Mouse (Mus musculus) lung, postnatal 36 days (tissue): ENCODE measurements around the gene Rnf185.

Experiments used
- DNase-seq: peaks from one replicate; pipeline ENCODE4 v3.0.0; 2022; ENCODE audit warnings: mixed read lengths

Gene Rnf185

DNA sequence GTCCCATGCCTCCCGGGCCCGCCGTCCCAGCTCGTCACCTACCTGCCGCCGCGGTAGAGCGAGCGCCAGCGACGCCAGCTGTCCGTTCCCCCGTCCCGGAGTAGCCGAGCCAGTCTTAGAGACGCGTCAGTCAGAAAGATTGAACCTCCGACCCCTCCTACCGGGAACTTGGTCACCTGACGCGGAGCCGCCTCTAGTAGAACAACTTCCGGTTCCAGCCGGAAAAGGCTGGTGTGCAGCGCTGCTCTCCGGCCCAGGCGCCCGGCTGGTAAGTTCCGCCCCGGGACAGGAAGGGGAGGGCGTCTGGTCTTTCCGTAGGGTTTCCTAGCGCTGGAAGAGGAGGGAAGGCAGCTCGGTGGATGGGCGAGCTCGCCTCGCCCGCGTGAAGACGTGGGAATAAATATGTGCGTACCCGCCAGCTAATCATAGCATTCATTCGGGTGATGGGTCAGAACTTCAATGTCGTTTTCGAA is at the start of gene Rnf185:
Gene Rnf185 (minus strand): TSS at position 197 of the 473 bp plus-strand sequence.
- DNase-seq: peak; percentile 97

DNA sequence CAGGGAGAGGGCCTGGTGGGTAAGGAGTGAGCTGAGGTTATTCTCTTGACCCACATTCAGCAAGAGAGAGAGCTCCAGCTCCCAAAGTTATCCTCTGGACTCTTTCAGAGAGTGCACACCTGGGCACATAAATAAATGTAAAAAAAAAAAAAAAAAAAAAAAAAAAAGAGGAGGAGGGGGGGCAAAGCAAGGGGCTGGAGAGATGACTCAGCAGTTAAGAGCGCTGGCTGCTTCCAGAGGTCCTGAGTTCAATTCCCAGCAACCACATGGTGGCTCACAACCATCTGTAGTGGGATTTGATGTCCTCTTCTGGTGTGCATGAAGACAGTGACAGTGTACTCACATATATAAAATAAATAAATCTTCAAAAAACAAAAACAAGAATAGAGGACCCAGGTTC is 45.1 kb upstream of the Rnf185 start:
- no peak for DNase-seq

DNA sequence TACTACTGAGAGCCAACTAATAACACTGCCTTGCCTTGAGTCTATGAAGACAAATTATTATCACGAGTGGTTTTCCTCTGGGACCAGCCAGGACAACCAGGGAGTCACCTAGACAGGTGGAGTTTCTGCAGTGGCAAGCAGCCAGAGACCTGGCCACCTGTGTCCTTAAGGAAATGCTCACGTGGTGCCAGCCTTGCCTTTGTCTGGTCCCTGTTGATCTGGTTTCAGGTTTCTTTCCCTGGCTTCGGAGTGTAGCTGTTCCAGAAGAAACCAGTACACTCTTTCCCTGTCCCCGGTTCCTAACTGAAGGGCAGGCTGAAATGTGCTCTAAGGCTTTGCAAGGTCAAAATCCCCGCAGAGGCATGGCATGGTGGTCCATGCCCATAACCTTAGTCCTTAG is 44.6 kb upstream of the Rnf185 start:
- peak; percentile 66 for DNase-seq

DNA sequence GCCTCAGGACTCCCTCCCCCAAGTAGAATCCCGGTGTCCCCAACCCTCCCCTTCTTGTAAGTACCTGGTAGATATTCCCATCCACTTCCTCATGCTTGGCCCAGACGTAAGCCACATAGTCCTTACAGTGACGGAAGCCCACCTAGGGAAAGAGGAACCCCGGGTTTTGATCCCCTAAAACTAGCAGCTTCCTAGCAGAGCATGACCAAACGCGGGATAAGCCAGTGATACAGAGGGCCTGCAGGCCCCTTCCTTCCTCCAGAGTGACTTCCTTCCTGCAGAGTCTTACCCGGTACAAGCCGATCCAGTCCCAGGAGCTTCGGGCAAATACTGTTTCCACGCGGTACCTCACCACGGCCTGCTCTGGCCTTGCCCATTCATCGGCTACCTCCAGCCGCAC is 43.3 kb upstream of the Rnf185 start:
- no peak for DNase-seq

DNA sequence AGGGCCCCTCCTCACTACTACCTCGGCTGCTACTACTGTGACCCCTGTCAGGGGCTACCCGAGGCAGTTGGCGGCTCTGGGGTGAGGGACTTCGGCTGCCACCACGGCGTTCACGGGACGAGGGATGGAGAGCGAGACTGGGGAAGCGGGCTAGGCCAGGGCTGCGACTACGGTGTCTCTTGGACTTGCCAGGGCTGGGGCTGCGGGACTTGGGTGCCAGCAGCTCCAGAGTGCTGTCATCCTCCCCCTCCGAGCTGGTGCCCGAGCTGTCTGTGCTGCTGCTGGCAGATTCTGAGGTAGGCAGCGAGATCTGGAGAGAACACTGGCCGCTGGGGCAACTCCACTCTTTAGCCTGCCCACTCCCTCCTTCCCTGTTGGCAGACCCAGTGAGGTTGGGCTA is 42.7 kb upstream of the Rnf185 start:
- DNase-seq: no peak

DNA sequence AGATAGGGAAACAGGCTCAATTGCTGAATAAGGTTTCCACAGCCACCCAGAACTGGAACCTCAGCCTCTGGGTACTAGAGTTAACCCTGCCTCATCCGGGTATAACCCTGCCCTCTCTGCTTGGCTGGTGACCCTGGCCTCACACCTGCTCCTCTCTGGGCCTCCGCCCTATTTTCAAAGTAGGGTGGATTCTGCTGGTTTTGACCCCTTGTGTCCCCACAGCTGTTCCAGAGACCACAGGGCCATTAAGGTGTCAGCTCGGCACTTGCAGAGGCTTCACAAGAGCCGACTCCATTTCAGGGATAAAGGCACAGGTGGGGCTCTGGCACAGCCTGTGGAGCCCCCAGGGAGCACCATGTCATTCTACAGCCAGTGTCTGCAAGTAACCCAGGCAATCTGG is 40.6 kb upstream of the Rnf185 start:
- no peak for DNase-seq

DNA sequence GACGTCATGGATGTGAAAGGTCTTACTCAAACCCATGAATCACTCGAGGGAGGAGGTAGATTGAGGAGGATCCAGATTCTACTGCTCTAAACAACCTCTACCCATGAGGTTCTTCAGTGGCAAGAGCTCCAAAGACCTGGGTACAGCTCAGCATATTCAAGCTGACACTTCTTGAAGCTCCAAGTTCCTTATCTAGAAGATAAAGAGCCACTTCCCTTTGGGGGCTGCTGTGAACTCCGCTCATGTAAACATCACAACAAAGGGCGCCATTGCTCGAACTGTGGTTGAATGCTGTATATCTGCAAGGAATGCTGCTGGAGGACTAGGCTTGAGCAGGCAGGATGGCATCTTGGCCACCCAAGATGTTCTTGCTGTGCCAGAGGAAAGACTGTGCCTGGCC is 36.9 kb upstream of the Rnf185 start:
- no peak for DNase-seq

DNA sequence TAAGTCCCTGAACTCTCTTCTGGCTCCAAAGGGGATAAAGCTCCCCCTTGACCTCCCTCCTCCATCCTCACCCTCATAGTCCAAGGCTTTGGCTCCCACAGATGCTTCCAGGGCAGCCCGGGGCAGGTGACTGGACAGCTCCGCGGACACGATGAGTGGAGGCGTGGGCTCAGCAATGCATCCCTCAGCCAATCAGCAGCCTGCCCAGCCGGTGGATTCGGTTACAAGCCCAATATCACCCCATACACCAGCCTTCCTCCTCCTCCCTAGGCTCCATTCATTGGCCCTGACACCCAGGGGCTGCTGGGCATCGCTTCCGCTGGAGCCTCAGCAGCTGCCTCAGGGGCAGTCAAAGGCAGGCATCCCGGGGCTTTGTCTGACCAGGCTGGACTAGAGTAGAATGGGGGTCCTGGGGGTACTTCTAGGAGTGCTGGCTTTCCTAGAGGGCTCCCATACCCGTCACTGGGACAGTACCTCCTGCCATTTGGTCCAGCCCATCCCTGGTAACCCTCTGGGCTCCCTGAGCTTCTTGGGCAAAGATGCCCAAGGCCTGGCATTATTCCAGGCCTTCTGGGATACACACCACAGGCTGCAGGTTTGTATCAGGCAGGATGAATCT is 35.9 kb upstream of the Rnf185 start, which contains the start of gene Pla2g3:
Gene Pla2g3 (plus strand): TSS at position 333 of the 619 bp plus-strand sequence.
- DNase-seq: no peak

DNA sequence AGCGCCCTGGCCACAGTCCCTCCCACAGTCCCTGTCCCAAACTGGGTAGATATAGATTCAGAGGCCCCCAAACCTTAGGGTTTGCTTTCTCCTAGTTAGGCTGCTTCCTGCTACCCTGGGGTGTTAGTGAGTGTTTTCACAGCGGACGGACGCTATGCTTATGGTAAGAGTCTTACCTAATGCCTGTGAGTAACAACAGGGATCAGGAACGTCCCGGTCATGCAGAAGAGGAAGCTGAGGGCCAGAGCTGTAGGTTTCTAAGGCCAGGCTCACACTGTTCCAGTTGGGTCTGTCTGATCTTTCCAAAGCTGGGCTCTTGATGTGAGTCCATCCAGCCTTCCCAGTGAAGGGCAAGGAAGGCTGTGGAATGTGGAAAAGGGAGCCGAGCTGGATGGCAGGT is 34.2 kb upstream of the Rnf185 start:
- no peak for DNase-seq

DNA sequence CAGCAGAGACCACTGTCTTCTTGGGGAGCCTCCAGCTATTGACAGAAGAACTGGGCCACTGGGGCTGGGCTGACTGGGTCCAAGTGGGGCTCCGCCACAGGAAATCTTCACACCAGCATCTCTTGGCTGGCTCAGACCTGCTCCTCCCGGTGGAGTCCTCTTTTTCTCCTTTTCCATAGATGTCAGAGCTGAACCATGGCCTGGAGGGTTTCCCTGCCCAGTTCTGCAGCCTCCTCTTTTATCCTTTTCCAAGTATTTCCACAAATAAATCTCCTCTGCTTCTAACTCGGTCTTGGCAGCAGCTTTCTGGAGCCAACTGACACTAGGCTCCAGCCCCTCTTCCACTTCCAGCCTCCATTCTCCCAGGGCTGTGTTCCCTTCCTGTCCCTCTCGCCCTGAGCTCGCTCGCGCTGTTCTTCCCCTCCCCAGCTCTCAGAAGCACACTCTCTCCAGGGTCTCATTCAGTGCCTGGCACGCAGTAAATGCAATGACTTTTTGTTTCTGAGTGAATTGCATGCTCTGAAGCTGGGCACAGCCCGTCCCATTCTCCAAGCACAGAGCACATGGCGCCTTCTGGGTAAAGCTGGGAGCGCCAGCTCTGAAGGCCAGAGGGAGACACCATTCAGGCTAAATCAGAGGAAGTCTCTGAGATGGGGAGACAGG is 31.9 kb upstream of the Rnf185 start:
- no peak for DNase-seq

DNA sequence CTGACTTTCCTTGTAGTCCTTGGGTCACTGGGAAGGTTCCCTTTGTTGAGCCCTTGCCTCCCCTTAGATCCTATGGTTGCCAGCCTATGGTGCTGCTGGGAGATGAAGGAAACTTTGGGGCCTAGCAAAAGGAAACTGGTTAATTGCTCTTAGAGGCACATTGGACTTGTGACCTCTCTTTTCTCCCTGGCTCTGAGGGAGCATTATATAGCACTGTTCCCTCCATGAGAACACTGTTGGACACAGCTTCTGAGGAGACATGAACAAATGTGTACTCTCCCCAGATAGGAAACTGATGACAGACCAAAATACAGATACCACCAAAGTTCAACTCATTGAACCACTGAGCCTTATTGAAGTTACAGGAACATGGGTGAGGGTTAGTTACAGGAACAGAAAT is 23.3 kb upstream of the Rnf185 start:
- no peak for DNase-seq

DNA sequence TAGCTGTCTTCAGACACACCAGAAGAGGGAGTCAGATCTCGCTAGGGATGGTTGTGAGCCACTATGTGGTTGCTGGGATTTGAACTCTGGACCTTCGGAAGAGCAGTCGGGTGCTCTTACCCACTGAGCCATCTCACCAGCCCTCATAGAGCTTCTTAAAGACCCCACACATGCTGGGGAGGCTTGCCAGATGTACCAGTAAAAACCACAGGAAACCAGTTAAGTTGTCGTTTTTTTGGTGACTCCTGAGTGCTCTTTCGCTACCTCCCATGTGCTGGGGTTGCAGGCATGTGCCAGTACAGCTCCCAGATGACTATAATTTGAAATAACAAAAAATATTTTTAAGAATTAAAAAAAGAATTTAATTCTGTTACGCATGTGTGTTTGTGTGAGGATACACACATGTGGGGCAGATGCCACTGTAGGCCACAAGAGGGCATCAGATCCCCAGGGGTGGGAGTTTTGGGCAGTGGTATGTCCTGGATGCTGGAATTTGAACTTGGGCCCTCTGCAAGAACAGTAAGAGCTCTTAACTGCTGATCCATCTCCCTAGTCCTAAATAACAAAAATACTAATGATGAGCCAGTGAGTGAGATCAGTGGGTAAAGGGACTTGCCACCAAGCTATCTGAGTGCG is 22.4 kb upstream of the Rnf185 start:
- DNase-seq: peak; percentile 29

DNA sequence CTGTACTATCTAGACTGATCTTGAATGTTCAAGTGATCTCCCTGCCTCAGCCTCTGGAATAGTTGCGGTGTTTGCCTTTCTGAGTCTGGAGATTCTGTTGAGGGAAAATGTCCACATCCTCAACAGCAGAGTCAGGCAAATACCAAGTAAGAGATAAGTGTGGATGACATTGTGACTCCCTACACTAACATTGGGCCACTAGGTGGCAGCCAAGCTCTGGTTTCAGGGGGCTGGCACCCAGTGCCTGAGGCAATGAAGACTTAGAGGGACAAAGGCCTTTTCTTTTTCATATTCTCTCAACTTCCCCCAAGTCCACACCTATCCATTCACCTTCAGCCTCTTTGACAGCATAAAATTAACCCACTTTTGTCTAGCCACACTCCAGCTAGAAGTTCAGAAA is 20.3 kb upstream of the Rnf185 start:
- peak; percentile 91 for DNase-seq

DNA sequence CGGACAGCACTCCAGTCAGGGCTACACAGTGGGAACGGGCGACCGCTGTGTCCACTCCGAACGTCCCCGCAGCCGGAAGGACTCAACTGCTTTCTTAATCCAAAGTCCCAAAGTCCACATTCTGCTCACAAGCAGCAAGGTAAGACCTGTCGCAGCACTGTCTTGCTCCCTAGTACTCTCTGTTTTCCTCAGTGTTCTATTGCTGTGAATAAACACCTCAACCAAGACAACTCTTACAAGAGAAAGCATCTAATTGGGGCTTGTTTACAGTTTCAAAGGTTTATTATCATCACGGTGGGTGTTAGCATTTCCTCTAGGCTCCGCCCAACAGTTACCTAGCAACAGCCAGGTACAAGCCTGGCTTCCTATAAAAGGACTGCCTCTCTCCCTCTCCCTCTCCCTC is 19.3 kb upstream of the Rnf185 start:
- no peak for DNase-seq

DNA sequence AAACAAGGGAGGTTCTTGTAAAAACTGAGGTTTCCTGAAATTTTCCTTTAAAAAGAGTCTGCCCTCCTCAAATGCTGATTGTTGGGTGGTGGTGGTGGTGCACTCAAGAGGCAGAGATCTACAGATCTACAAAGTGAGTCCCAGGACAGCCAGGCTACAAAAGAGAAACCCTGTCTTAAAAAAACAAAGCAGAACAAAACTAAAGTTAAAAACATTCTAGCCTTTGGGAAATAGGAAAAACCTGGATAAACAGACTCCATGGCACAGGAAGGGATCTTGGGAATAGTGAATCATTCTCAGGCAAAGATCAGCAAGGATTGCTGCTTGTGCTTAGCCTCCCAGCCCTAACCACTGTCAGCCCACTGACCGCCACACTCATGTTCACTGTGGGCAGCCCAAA is 10.7 kb upstream of the Rnf185 start:
- DNase-seq: no peak

DNA sequence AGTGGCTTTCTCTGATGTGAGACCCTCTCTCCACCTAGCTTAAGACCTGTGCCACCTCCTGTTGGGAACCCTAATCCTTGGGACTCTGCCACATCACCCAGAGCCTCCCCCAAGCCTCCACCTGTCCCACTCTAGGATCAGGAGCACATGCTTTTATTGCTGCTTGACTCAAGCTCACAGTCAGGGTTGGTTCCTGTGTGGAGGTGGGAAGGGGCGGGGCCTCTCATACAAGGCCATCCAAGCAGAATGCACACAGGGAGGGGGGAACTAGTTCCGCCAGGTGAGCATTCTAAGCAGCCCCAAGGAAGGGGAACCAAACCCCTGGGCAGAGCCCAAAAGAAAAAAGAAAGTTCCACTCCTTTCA is 6.9 kb upstream of the Rnf185 start:
- no peak for DNase-seq

DNA sequence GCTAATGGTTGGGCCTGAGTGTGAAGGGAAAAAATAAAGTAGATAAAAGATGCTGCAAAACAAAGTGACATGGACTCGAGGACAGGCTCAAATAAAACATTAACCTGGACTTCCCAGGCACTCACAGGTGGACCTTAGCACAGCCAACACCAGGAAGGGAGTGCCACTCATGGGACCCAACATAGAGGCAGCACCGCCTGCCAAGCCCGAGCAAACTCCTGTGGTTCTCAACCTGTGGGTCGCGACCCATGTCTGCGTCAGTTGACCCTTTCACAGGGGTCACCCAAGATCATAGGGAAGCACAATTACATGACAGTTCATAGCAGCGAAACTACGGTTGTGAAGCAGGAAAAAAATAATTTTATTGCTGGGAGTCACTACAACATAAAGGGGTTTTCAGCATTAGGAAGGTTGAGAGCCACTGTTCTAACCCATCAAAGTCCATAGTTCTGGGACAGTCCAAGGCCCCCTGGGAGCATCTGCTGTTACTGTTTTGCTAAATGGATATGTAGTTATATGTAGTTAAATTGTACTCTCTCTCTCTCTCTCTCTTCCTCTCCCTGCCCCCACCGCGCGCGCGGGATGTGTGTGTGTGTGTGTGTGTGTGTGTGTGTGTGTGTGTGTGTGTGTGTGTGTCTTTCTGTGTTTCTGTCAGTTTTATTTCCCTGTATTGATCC is 6.4 kb upstream of the Rnf185 start:
- DNase-seq: no peak

DNA sequence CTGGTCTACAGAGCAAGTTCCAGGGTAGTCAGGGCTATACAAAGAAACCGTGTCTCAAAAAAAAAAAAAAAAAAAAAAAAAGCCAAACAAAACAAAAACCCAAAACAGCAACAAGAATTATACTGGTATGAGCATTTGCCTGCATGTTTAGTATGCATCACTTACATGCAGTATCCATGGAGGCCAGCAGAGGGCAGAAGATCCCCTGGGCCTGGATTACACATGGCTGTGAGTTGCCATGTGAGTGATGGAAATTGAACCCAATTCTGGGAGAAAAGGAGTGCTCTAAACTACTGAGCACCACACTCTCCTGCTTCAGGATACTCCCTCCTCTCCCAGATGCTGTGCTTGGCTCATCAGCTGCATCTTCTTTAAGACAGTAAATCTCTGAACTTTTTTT is 4.2 kb upstream of the Rnf185 start:
- DNase-seq: peak; percentile 86

DNA sequence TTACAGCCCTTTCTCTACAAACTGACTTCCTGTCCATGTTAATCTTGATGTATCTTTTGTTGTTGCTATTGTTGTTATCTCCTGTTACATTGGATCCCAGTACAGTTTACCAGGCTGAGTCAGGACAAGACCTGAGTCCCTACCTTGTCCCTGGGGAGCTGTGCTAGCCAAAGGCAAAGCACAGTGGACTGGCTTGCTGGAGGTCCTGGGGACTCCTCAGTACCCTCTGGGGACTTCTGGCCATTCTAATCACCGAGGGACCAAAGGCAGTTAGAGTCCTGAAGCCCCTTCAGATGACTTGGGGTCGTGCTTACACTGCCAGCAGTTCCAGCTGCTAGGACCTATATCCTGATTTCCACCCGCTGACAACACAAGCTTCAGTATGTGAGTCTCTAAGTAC is 2.3 kb upstream of the Rnf185 start:
- DNase-seq: no peak

DNA sequence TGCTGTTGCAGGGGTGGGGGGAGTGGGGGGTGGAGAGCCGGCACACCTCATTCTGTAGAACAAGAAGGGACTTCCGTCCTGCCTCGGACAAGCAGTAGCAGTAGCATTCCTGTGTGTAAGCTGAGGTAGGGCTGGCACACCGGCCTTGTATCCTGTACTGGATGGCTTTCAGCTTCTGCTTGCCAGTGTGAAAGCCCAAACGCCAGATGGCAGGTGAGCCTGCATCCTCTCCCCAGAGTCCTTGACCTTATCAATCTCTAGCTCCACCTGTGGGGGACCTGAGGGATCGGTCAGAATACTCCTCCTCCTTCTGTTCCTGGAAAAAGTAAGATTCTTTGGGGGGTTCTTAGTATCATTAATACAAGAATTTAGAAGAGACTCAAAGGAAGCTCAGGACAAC is 1.3 kb upstream of the Rnf185 start:
- peak; percentile 20 for DNase-seq

DNA sequence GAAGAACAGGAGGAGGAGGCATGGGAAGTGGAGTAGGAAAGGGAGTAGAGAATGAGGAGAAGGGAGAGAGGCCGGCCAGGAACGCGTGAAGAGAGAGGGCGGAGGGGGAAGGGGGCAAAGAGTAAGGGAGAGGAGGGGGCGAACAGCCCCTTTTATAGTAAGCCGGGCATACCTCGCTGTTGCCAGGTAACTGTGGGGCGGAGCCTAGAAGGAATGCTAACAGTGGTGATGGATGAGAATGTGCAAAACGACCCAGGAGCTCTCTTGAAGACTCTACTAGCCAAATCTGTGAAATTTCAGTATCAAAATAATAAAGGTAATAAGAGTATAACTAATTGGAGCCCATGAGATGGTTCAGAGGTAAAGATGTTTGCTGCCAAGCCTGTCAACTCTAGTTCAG is 606 bp upstream of the Rnf185 start:
- peak; percentile 38 for DNase-seq

DNA sequence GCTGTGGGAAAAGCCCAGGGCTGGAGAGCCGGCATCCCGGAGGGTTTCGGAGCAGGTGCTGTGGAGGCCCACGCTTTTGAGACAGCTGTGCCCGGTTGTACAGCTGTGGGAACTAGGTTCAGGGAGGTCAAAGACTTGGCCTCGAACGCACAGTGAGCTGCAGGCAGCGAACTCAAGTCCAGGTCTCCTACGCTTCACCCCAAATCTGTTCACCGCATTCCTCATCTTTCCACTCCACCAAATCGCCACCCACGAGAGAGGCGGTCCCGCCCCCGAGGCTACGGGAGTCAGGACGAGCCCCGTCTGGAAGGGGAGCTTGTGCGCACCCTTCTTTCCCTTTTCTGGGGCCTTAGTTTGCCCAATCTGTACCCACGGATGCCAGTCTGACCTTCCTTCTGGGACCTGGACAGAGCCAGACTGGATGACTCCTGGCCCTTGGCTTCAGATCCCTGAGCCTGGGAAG is 431 bp downstream of the Rnf185 start:
- peak; percentile 57 for DNase-seq

DNA sequence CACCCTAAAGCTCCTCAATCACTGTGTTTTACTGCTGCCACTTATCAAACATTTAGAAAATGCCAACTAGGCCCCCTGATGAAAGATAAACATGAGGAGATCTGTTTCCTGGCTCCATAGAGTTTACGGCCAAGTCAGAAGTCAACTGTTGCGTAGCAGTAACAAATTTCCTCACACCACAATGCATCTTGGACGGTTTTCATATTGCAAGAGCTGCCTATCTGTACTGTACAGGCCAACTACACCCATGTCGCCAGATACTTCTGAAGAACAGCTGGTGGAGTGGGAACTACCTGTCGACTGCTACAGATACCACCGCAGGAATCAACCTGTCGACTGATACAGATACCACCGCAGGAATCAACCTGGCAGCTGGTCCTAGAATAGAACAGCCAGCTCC is 7.3 kb downstream of the Rnf185 start:
- DNase-seq: no peak

DNA sequence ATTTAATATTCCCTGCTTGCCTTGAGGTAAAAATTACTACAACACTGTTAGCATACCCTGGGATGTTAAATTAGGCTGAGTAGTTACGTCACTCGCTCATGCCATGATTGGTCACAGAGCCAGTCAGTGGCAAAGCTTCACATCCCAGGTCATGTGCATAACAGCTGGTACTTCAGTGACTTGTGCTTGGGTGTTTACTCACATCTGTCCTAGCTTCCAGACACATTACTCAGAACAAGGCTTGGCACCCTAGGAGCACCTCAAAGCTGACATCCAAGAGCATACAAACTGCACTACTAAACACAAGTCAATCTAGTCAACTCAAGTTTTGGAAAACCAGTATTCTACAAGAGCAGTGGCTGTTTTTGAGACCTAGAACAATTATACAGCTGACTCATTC is 9.1 kb downstream of the Rnf185 start:
- DNase-seq: no peak
